Mouse (Mus musculus) thymus, adult 2 months (tissue): Measurements from ENCODE around the gene Stk40. TPM values are rescaled to one million over a fixed set of nuclear protein-coding genes. Genes with fewer than 3 reads are reported as not detected.

Experiments used
- DNase-seq: peaks from one replicate; pipeline ENCODE4 v3.0.0; 2021
- H3K27ac ChIP-seq: fragments of 200-500 bp; 2 replicates; pipeline ENCODE4 v1.5.1; 2012; ENCODE audit warnings: low read length, control low read depth; ENCODE audit not compliant: control insufficient read depth, insufficient read depth
- H3K27me3 ChIP-seq: fragments of 200-500 bp; 2 replicates; pipeline ENCODE4 v1.6.1; 2012; ENCODE audit warnings: mild to moderate bottlenecking, low read length, moderate library complexity, mixed read lengths; ENCODE audit not compliant: control insufficient read depth, insufficient read depth
- H3K36me3 ChIP-seq: fragments of 200-500 bp; 2 replicates; pipeline ENCODE4 v1.6.1; 2012; ENCODE audit warnings: mild to moderate bottlenecking, low read length, moderate library complexity; ENCODE audit not compliant: control insufficient read depth, insufficient read depth
- H3K4me1 ChIP-seq: fragments of 200-500 bp; replicated peaks from 2 replicates; pipeline ENCODE4 v1.6.1; 2012; ENCODE audit warnings: low read length; ENCODE audit not compliant: control insufficient read depth, insufficient read depth
- H3K4me3 ChIP-seq: fragments of 200-500 bp; 2 replicates; pipeline ENCODE4 v1.5.1; 2012; ENCODE audit warnings: mild to moderate bottlenecking, low read length, control low read depth, moderate library complexity; ENCODE audit not compliant: control insufficient read depth, insufficient read depth
- CTCF ChIP-seq: fragments of 200-500 bp; IDR thresholded peaks from 2 replicates; pipeline ENCODE4 v1.5.1; 2012; ENCODE audit warnings: mild to moderate bottlenecking, control low read depth, low read length, moderate library complexity, borderline replicate concordance; ENCODE audit not compliant: control insufficient read depth, poor library complexity, insufficient read depth; ENCODE audit errors: extremely low read depth
- POLR2A ChIP-seq: fragments of 200-500 bp; IDR thresholded peaks from 2 replicates; pipeline ENCODE4 v1.6.1; 2012; ENCODE audit warnings: mild to moderate bottlenecking, low read length, control low read depth, moderate library complexity; ENCODE audit not compliant: control insufficient read depth, poor library complexity, insufficient read depth; ENCODE audit errors: extremely low read depth
- WGBS: fragments of 180-500 bp; shearing (Covaris S2); methylation state at CpG from one replicate; pipeline ENCODE4 v1.1.7; 2018; 5-methylcytosine and 5-hydroxymethylcytosine counted together
- polyA plus RNA-seq: library from polyadenylated mRNA; depleted of rRNA; stranded (reverse); fragments of >200 nt; gene quantifications from 2 replicates; pipeline ENCODE4 v1.2.3, GENCODE M21; 2012

The Stk40 gene
- polyA plus RNA-seq, 1 experiment, result 36.5 TPM

GRCm38 (mm10) chr4:126111153-126111549, 7.4 kb downstream of the Stk40 start:
- Histone ChIP-seq H3K27ac (peak overlapping the region; percentile 88), H3K27me3 (no peaks in the 10 kb centered on the region), H3K4me1 (peaks cover 19% of the 10 kb centered on the region), H3K4me3 (no peak overlapping the region), H3K36me3 (no peaks in the 10 kb centered on the region)
- 13% methylated on average over 7 of the region's 7 CpGs for WGBS
- DNase-seq, result no peak
- no peak for TF ChIP-seq POLR2A
- TF ChIP-seq CTCF, result no peak

DNA sequence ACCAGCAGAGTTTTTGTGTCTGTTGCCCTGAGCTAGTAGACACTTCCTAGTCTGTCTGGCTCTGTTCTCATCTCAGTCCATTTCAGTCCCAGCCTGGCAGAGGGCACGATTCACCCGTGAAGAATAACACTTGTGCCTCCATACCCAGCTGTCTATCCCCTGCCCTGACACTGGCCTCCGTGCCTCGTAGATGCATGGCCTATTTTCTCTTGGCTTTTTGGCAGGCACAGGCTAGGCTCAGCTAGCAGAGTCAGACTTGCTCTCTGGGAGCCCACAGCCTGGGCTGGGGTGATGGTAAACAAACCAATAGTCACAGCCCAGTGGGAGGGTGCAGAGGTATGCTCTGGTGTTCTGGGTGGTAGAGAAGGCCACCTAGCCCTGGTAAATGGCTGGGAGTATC, 9.5 kb downstream of the Stk40 start:
- TF ChIP-seq CTCF, result no peak
- TF ChIP-seq POLR2A, result no peak
- peaks cover 19% of the 10 kb centered on the region for H3K4me1 ChIP-seq
- no peak for DNase-seq
- no peaks in the 10 kb centered on the region for H3K36me3 ChIP-seq
- H3K4me3 ChIP-seq, result no peak overlapping the region
- no peaks in the 10 kb centered on the region for H3K27me3 ChIP-seq
- no peak overlapping the region for H3K27ac ChIP-seq
- 86% methylated on average over 4 of the region's 4 CpGs for WGBS

DNA sequence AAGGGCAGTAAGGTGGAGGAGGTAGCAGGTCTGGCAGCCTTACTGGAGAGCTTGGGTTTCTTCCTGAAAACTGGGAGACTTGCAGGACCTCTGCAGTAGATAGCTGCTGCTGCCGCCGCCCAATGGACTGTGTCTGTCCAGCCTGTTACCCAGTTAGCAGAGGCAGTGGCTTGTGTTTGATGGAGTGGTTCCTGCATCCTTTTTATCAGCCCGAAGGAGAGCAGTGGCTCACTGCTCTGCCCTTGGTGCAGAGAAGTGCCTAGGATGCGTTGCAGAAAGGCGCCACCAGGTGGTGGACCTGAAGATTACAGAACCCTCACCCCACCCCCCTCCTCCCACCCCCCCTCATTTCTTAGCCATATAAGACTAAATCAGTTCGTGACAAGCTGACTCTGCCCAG, 10.2 kb downstream of the Stk40 start:
- WGBS, result 24% methylated on average over 6 of the region's 6 CpGs
- Histone ChIP-seq H3K27me3 (no peaks in the 10 kb centered on the region), H3K36me3 (no peaks in the 10 kb centered on the region), H3K27ac (no peak overlapping the region), H3K4me1 (peaks cover 19% of the 10 kb centered on the region), H3K4me3 (no peak overlapping the region)
- TF ChIP-seq POLR2A, result no peak
- 0 out of 2 replicates have a peak, but pooled peaks have one; percentile 50 for TF ChIP-seq CTCF
- peak; percentile 72 for DNase-seq

DNA sequence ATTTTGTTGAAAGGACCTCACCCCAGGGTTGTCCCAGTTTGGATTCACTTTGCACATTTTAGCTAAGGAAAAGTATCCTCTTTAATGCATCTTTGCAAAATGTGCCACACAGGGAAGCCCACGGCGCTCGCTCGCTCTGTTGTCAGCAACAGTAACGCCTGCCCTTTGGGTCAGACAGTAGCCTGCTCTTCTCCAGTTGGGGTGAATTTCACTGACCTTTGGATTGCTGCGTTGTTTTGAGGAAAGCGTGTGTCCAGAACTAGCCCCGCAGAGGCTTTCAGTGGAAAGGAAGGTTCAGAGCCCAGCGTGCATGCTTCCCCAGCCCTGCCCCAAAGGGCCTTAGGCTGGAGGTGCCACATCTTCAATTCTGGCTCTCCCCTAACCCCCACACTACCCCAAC, 11.7 kb downstream of the Stk40 start:
- Histone ChIP-seq H3K27me3 (no peaks in the 10 kb centered on the region), H3K4me3 (no peak overlapping the region), H3K4me1 (peaks cover 9% of the 10 kb centered on the region), H3K36me3 (no peaks in the 10 kb centered on the region), H3K27ac (no peak overlapping the region)
- no peak for DNase-seq
- 97% methylated on average over 9 of the region's 9 CpGs for WGBS
- TF ChIP-seq CTCF, result no peak
- no peak for TF ChIP-seq POLR2A

DNA sequence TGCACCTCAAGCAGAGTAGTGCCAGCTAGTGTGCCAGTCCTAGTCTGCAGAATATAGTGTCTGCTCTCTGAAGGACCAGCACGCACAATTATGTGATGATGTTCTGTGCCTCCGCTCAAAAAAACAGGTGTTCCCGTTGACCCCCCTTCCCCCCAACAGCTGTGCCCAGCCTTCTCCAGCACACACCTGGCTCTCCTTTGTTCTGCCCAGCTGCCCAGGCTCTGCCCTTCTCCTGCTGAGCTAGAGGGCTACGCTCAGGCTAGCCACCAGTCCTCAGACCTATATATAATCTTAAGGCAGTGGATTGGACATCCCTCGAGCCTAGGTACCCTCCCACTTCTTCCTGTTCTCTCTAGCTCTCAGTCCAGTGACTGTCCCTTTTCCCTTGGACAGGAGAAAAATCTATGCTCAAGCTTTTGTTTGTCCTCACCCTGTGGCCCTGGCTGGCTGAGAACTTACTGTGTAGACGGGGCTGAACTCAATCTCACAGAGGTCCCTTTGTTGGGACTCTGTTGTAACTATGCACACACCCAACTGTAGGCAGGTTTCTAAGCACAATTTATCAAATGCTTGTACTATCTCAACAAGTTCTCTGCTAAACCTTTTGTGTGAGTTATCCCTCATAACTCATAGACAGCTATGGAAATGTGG, 12.2 kb downstream of the Stk40 start:
- no peak overlapping the region for H3K4me3 ChIP-seq
- H3K36me3 ChIP-seq, result no peaks in the 10 kb centered on the region
- DNase-seq, result no peak
- WGBS, result 79% methylated on average over 6 of the region's 6 CpGs
- peaks cover 4% of the 10 kb centered on the region for H3K4me1 ChIP-seq
- no peaks in the 10 kb centered on the region for H3K27me3 ChIP-seq
- TF ChIP-seq POLR2A (no peak), CTCF (no peak)
- H3K27ac ChIP-seq, result no peak overlapping the region

GRCm38 (mm10) chr4:126117116-126117515, 13.4 kb downstream of the Stk40 start:
- no peak for TF ChIP-seq CTCF
- no peak for TF ChIP-seq POLR2A
- no peaks in the 10 kb centered on the region for H3K36me3 ChIP-seq
- no peak overlapping the region for H3K27ac ChIP-seq
- no peak overlapping the region for H3K4me3 ChIP-seq
- 95% methylated on average over 8 of the region's 8 CpGs for WGBS
- H3K4me1 ChIP-seq, result no peaks in the 10 kb centered on the region; the same call in 1 of the 2 replicates
- DNase-seq, result no peak
- H3K27me3 ChIP-seq, result no peaks in the 10 kb centered on the region

- H3K36me3 ChIP-seq, result no peaks in the 10 kb centered on the region
- 96% methylated on average over 4 of the region's 4 CpGs for WGBS
- TF ChIP-seq POLR2A (no peak), CTCF (no peak)
- DNase-seq, result no peak
- H3K4me3 ChIP-seq, result no peak overlapping the region
- H3K27ac ChIP-seq, result no peak overlapping the region
- H3K4me1 ChIP-seq, result no peaks in the 10 kb centered on the region
- no peaks in the 10 kb centered on the region for H3K27me3 ChIP-seq
Measured at GRCm38 (mm10) chr4:126118651-126119050, 14.9 kb downstream of the Stk40 start.
